Comparison of ENCODE assay signal across 8 mouse cellular contexts in genomic region chr7:125393228-125393627, GRCm38 (mm10). TPM values are rescaled to one million over a fixed set of nuclear protein-coding genes. Genes with fewer than 3 reads are reported as not detected.
DNase-seq lines count a peak whose midpoint lies in the region; ATAC-seq and TF ChIP-seq lines count a peak whose summit lies in the region.

No protein-coding gene starts in this region.

- no peaks in the 10 kb centered on the region; the same call in 1 of the 2 replicates for H3K9me3 ChIP-seq in heart, embryonic 12.5 days (replicated peaks)
- H3K9me3 ChIP-seq in ES-Bruce4 (replicated peaks; ENCODE audit: control insufficient read depth, insufficient read depth, low read length, poor library complexity, severe bottlenecking), result no peaks in the 10 kb centered on the region
- no peaks in the 10 kb centered on the region for H3K9me3 ChIP-seq in embryonic facial prominence, embryonic 15.5 days (replicated peaks)
- H3K9me3 ChIP-seq in neural tube, embryonic 12.5 days, result no peaks in the 10 kb centered on the region

- H3K4me3 ChIP-seq in heart, embryonic 12.5 days, result peak overlapping the region; percentile 50
- H3K4me3 ChIP-seq in ES-Bruce4 (ENCODE audit: low read depth, low read length), result peak overlapping the region; percentile 58
- peak overlapping the region; percentile 46 for H3K4me3 ChIP-seq in embryonic facial prominence, embryonic 15.5 days (replicated peaks)
- H3K4me3 ChIP-seq in neural tube, embryonic 12.5 days, result peak overlapping the region; percentile 34

- peak overlapping the region; percentile 94 for H3K4me2 ChIP-seq in heart, embryonic 12.5 days
- H3K4me2 ChIP-seq in embryonic facial prominence, embryonic 15.5 days (replicated peaks), result peak overlapping the region; percentile 89
- peak overlapping the region; percentile 80 for H3K4me2 ChIP-seq in neural tube, embryonic 12.5 days (replicated peaks)

- no peak for TF ChIP-seq EP300 in ES-Bruce4 (IDR thresholded peaks at IDR 0.05; ENCODE audit: insufficient read depth, low read depth, low read length)

- no peak for TF ChIP-seq CTCF in ES-Bruce4 (IDR thresholded peaks at IDR 0.05; ENCODE audit: low read depth, low read length)

- 2% methylated on average over 16 of the region's 16 CpGs for WGBS in heart, embryonic 12.5 days
- WGBS in embryonic facial prominence, embryonic 15.5 days, result 1% methylated on average over 15 of the region's 16 CpGs
- whole genome bisulfite sequencing in neural tube, embryonic 12.5 days, result under 1% methylated on average over 16 of the region's 16 CpGs

- H3K36me3 ChIP-seq in heart, embryonic 12.5 days, result no peaks in the 10 kb centered on the region
- H3K36me3 ChIP-seq in ES-Bruce4 (ENCODE audit: control insufficient read depth, insufficient read depth, low read length, poor library complexity, severe bottlenecking), result no peaks in the 10 kb centered on the region
- no peaks in the 10 kb centered on the region for H3K36me3 ChIP-seq in embryonic facial prominence, embryonic 15.5 days
- no peaks in the 10 kb centered on the region for H3K36me3 ChIP-seq in neural tube, embryonic 12.5 days

- H3K27me3 ChIP-seq in heart, embryonic 12.5 days (replicated peaks), result peaks cover 4% of the 10 kb centered on the region
- H3K27me3 ChIP-seq in ES-Bruce4 (ENCODE audit: control insufficient read depth, insufficient read depth, low read length, poor library complexity, severe bottlenecking), result no peaks in the 10 kb centered on the region
- H3K27me3 ChIP-seq in embryonic facial prominence, embryonic 15.5 days, result no peaks in the 10 kb centered on the region
- peaks cover 6% of the 10 kb centered on the region; the same call in 1 of the 2 replicates for H3K27me3 ChIP-seq in neural tube, embryonic 12.5 days (replicated peaks)

- peak; percentile 35; the same call in 1 of the 2 replicates for ATAC-seq in heart, embryonic 12.5 days (ENCODE audit: insufficient number of reproducible peaks, low FRiP score)
- ATAC-seq in embryonic facial prominence, embryonic 15.5 days (ENCODE audit: insufficient number of reproducible peaks, low FRiP score, low TSS enrichment, low read depth), result 0 out of 2 replicates have a peak, but pooled peaks have one; percentile 49
- peak; percentile 75 for ATAC-seq in neural tube, embryonic 12.5 days (ENCODE audit: low FRiP score, low read depth)

- H3K9ac ChIP-seq in heart, embryonic 12.5 days, result peak overlapping the region; percentile 69
- peak overlapping the region; percentile 65 for H3K9ac ChIP-seq in ES-Bruce4 (ENCODE audit: low read depth, poor library complexity, severe bottlenecking)
- peak overlapping the region; percentile 28 for H3K9ac ChIP-seq in embryonic facial prominence, embryonic 15.5 days
- H3K9ac ChIP-seq in neural tube, embryonic 12.5 days, result peak overlapping the region; percentile 51

- no peak overlapping the region for H3K27ac ChIP-seq in heart, embryonic 12.5 days (ENCODE audit: poor library complexity, severe bottlenecking)
- H3K27ac ChIP-seq in ES-Bruce4 (ENCODE audit: insufficient read depth, low read length), result no peak overlapping the region
- peak overlapping the region; percentile 71; the same call in 1 of the 2 replicates for H3K27ac ChIP-seq in embryonic facial prominence, embryonic 15.5 days (replicated peaks)
- H3K27ac ChIP-seq in neural tube, embryonic 12.5 days, result no peak overlapping the region

- no peak for TF ChIP-seq POLR2A in ES-Bruce4 (IDR thresholded peaks at IDR 0.05; ENCODE audit: insufficient read depth, low read length)

- intact Hi-C loops in heart, postnatal 25 days (cut with DNase I), result loop anchor here (2.0 to 5.0 kb wide), 2 partner anchors 1011 to 1262 kb away; no protein-coding TSS in a partner anchor

- no peak for DNase-seq in heart, postnatal 25 days (ENCODE audit: low spot score)
- DNase-seq in kidney, postnatal 14 days, result peak; percentile 10
- DNase-seq in urinary bladder, postnatal 10 days (ENCODE audit: low spot score), result no peak
- DNase-seq in adrenal gland, postnatal 4 days (ENCODE audit: low spot score in 2 of 2), result no peak

- H3K4me1 ChIP-seq in heart, embryonic 12.5 days (replicated peaks), result peaks cover 9% of the 10 kb centered on the region; the same call in 1 of the 2 replicates
- no peaks in the 10 kb centered on the region for H3K4me1 ChIP-seq in ES-Bruce4 (ENCODE audit: control insufficient read depth, insufficient read depth, low read length)
- H3K4me1 ChIP-seq in embryonic facial prominence, embryonic 15.5 days, result peaks cover 11% of the 10 kb centered on the region
- peaks cover 7% of the 10 kb centered on the region for H3K4me1 ChIP-seq in neural tube, embryonic 12.5 days

RNA-seq across cellular contexts. Expression of gene Kdm8, which starts 51.2 kb away (rescaled TPM):
- polyA plus RNA-seq in heart, embryonic 12.5 days (2016; fragmentation: Nextera tagmentation; extraction: Ambion mirVana), result 5.9 and 7.0 TPM in 2 replicates
- 1 to 10 TPM; 2.9 to 3.2 TPM for total RNA-seq in heart, postnatal 25 days (2021)
- 4.4 and 6.3 TPM in 2 replicates for polyA plus RNA-seq in ES-Bruce4 (2011; ENCODE audit: insufficient read depth, insufficient read length, low read depth, missing spikeins)
- 8.0 and 8.3 TPM in 2 replicates for polyA plus RNA-seq in embryonic facial prominence, embryonic 15.5 days (2015; fragmentation: Nextera tagmentation; extraction: Ambion mirVana)
- polyA plus RNA-seq in neural tube, embryonic 12.5 days (2016; fragmentation: Nextera tagmentation; extraction: Ambion mirVana), result 9.2 and 10.1 TPM in 2 replicates
- total RNA-seq in adrenal gland, postnatal 4 days (2021), result 1 to 10 TPM; 7.0 to 9.1 TPM
